ENCODE assay signal across 8 mouse cellular contexts in genomic region chr3:51407870-51408560, GRCm38 (mm10). TPM values are rescaled to one million over a fixed set of nuclear protein-coding genes. Genes with fewer than 3 reads are reported as not detected.
DNase-seq lines count a peak whose midpoint lies in the region; ATAC-seq and TF ChIP-seq lines count a peak whose summit lies in the region.

No protein-coding gene starts in this region.

- H3K4me3 ChIP-seq in lung, embryonic 16.5 days (ENCODE audit: low read length): peak overlapping the region; percentile 98
- H3K4me3 ChIP-seq in forebrain, embryonic 14.5 days (ENCODE audit: low read depth, low read length): peak overlapping the region; percentile 50
- H3K4me3 ChIP-seq in limb, embryonic 14.5 days (replicated peaks; ENCODE audit: low read length): peak overlapping the region; percentile 76
- peak overlapping the region; percentile 86 for H3K4me3 ChIP-seq in neural tube, embryonic 13.5 days

- H3K27ac ChIP-seq in lung, embryonic 16.5 days (ENCODE audit: low read length): peak overlapping the region; percentile 93
- peak overlapping the region; percentile 89 for H3K27ac ChIP-seq in forebrain, embryonic 14.5 days (ENCODE audit: low read depth, low read length)
- peak overlapping the region; percentile 94 for H3K27ac ChIP-seq in limb, embryonic 14.5 days (replicated peaks; ENCODE audit: low read depth, low read length)
- peak overlapping the region; percentile 97 for H3K27ac ChIP-seq in neural tube, embryonic 13.5 days (replicated peaks)

- 17% methylated on average over 20 of the region's 20 CpGs for WGBS in lung, embryonic 16.5 days
- WGBS in forebrain, embryonic 14.5 days: 20% methylated on average over 20 of the region's 20 CpGs
- WGBS in limb, embryonic 14.5 days: 20% methylated on average over 20 of the region's 20 CpGs
- 15% methylated on average over 20 of the region's 20 CpGs for whole genome bisulfite sequencing in neural tube, embryonic 13.5 days

- H3K9ac ChIP-seq in lung, embryonic 16.5 days (ENCODE audit: low read length): peak overlapping the region; percentile 97
- H3K9ac ChIP-seq in forebrain, embryonic 14.5 days (ENCODE audit: low read length): peak overlapping the region; percentile 76
- H3K9ac ChIP-seq in limb, embryonic 14.5 days (ENCODE audit: low read depth, low read length, severe bottlenecking): peak overlapping the region; percentile 90
- H3K9ac ChIP-seq in neural tube, embryonic 13.5 days: peak overlapping the region; percentile 92

- no peak for ATAC-seq in lung, embryonic 16.5 days (ENCODE audit: low read depth)
- peak; percentile 37 for ATAC-seq in forebrain, embryonic 14.5 days
- ATAC-seq in limb, embryonic 14.5 days (ENCODE audit: low FRiP score, low read depth): peak; percentile 16; the same call in 1 of the 2 replicates
- ATAC-seq in neural tube, embryonic 13.5 days (ENCODE audit: low read depth): peak; percentile 40; the same call in 1 of the 2 replicates

- no peaks in the 10 kb centered on the region for H3K27me3 ChIP-seq in lung, embryonic 16.5 days (ENCODE audit: control insufficient read depth, insufficient read depth, low read depth, low read length)
- no peaks in the 10 kb centered on the region for H3K27me3 ChIP-seq in forebrain, embryonic 14.5 days (replicated peaks; ENCODE audit: control insufficient read depth, insufficient read depth, low read length)
- no peaks in the 10 kb centered on the region for H3K27me3 ChIP-seq in limb, embryonic 14.5 days (ENCODE audit: control insufficient read depth, insufficient read depth, low read length)
- no peaks in the 10 kb centered on the region for H3K27me3 ChIP-seq in neural tube, embryonic 13.5 days

- no peak for TF ChIP-seq POLR2A in limb, embryonic 14.5 days (IDR thresholded peaks at IDR 0.05; ENCODE audit: borderline replicate concordance, extremely low read depth, insufficient read depth, insufficient read length)

- H3K36me3 ChIP-seq in lung, embryonic 16.5 days (ENCODE audit: control insufficient read depth, insufficient read depth, low read length): peaks cover 13% of the 10 kb centered on the region
- peaks cover 27% of the 10 kb centered on the region for H3K36me3 ChIP-seq in forebrain, embryonic 14.5 days (ENCODE audit: control insufficient read depth, insufficient read depth, low read length)
- H3K36me3 ChIP-seq in limb, embryonic 14.5 days (ENCODE audit: control insufficient read depth, insufficient read depth, low read length): peaks cover 23% of the 10 kb centered on the region
- peaks cover 35% of the 10 kb centered on the region for H3K36me3 ChIP-seq in neural tube, embryonic 13.5 days

- DNase-seq in adrenal gland, adult 2 months: peak; percentile 52
- DNase-seq in adrenal gland, adult 8-10 months: no peak
- DNase-seq in lung, postnatal 25 days (ENCODE audit: low spot score): no peak
- DNase-seq in forebrain, embryonic 14.5 days (ENCODE audit: low spot score): peak; percentile 21
- DNase-seq in limb, embryonic 14.5 days (ENCODE audit: low spot score): no peak
- DNase-seq in layer of hippocampus, postnatal 14 days (ENCODE audit: low spot score in 2 of 2): no peak

- H3K4me2 ChIP-seq in lung, embryonic 16.5 days (ENCODE audit: low read depth, low read length): peak overlapping the region; percentile 79
- H3K4me2 ChIP-seq in forebrain, embryonic 14.5 days (ENCODE audit: low read length): peak overlapping the region; percentile 60
- H3K4me2 ChIP-seq in limb, embryonic 14.5 days (replicated peaks; ENCODE audit: low read depth, low read length, severe bottlenecking): peak overlapping the region; percentile 75
- H3K4me2 ChIP-seq in neural tube, embryonic 13.5 days: peak overlapping the region; percentile 70

- H3K9me3 ChIP-seq in lung, embryonic 16.5 days (ENCODE audit: control insufficient read depth, low read length): no peaks in the 10 kb centered on the region
- H3K9me3 ChIP-seq in forebrain, embryonic 14.5 days (replicated peaks; ENCODE audit: control insufficient read depth, low read length): no peaks in the 10 kb centered on the region
- no peaks in the 10 kb centered on the region for H3K9me3 ChIP-seq in limb, embryonic 14.5 days (ENCODE audit: control insufficient read depth, low read length)
- H3K9me3 ChIP-seq in neural tube, embryonic 13.5 days: no peaks in the 10 kb centered on the region

- peaks cover 10% of the 10 kb centered on the region for H3K4me1 ChIP-seq in lung, embryonic 16.5 days (replicated peaks; ENCODE audit: control insufficient read depth, insufficient read depth, low read length)
- peaks cover 5% of the 10 kb centered on the region; the same call in 1 of the 2 replicates for H3K4me1 ChIP-seq in forebrain, embryonic 14.5 days (ENCODE audit: control insufficient read depth, insufficient read depth, low read length)
- peaks cover 7% of the 10 kb centered on the region for H3K4me1 ChIP-seq in limb, embryonic 14.5 days (ENCODE audit: control insufficient read depth, insufficient read depth, low read length)
- H3K4me1 ChIP-seq in neural tube, embryonic 13.5 days (replicated peaks): peaks cover 16% of the 10 kb centered on the region

RNA-seq across cellular contexts. Expression of gene Ndufc1, which starts 0.8 kb away (rescaled TPM):
- 100 to 1,000 TPM; 705 to 794 TPM for total RNA-seq in adrenal gland, adult 2 months (2021)
- polyA plus RNA-seq in adrenal gland, adult 2 months (2012; rRNA removed): 237 and 341 TPM in 2 replicates
- 100 to 1,000 TPM; 425 to 852 (median 611) TPM for total RNA-seq in adrenal gland, adult 8-10 months (2022)
- 677 and 741 TPM in 2 replicates for polyA plus RNA-seq in lung, embryonic 16.5 days (2015; fragmentation: Nextera tagmentation; extraction: Ambion mirVana)
- 715 and 875 TPM in 2 replicates for polyA plus RNA-seq in forebrain, embryonic 14.5 days (2014; fragmentation: Nextera tagmentation; extraction: Ambion mirVana)
- 249 and 276 TPM in 2 replicates for polyA plus RNA-seq in limb, embryonic 14.5 days (2012; rRNA removed)
- 624 and 640 TPM in 2 replicates for polyA plus RNA-seq in limb, embryonic 14.5 days (2014; fragmentation: Nextera tagmentation; extraction: Ambion mirVana)
- polyA plus RNA-seq in neural tube, embryonic 13.5 days (2015; fragmentation: Nextera tagmentation; extraction: Ambion mirVana): 833 and 860 TPM in 2 replicates
- total RNA-seq in layer of hippocampus, postnatal 14 days (2021): 100 to 1,000 TPM; 357 to 360 TPM

RNA-seq across cellular contexts. Expression of gene Naa15, which starts 6.9 kb away (rescaled TPM):
- total RNA-seq in adrenal gland, adult 2 months (2021): 10 to 100 TPM; 39.5 to 63.8 TPM
- 0.46 and 0.59 TPM in 2 replicates for polyA plus RNA-seq in adrenal gland, adult 2 months (2012; rRNA removed)
- total RNA-seq in adrenal gland, adult 8-10 months (2022): 10 to 100 TPM; 53.1 to 65.3 (median 59.3) TPM
- 30.0 and 32.2 TPM in 2 replicates for polyA plus RNA-seq in lung, embryonic 16.5 days (2015; fragmentation: Nextera tagmentation; extraction: Ambion mirVana)
- 26.6 and 37.4 TPM in 2 replicates for polyA plus RNA-seq in forebrain, embryonic 14.5 days (2014; fragmentation: Nextera tagmentation; extraction: Ambion mirVana)
- 22.4 and 26.9 TPM in 2 replicates for polyA plus RNA-seq in limb, embryonic 14.5 days (2012; rRNA removed)
- polyA plus RNA-seq in limb, embryonic 14.5 days (2014; fragmentation: Nextera tagmentation; extraction: Ambion mirVana): 37.4 and 37.8 TPM in 2 replicates
- polyA plus RNA-seq in neural tube, embryonic 13.5 days (2015; fragmentation: Nextera tagmentation; extraction: Ambion mirVana): 49.8 and 54.2 TPM in 2 replicates
- total RNA-seq in layer of hippocampus, postnatal 14 days (2021): 10 to 100 TPM; 41.8 to 46.9 TPM

RNA-seq across cellular contexts. Expression of gene Mgarp, which starts 11.5 kb away (rescaled TPM):
- total RNA-seq in adrenal gland, adult 2 months (2021): 1,000 to 10,000 TPM in 1 of 2 experiments, 100 to 1,000 TPM in 1; 689 to 1,037 TPM
- 297 and 312 TPM in 2 replicates for polyA plus RNA-seq in adrenal gland, adult 2 months (2012; rRNA removed)
- total RNA-seq in adrenal gland, adult 8-10 months (2022): 1,000 to 10,000 TPM in 3 of 4 experiments, 100 to 1,000 TPM in 1; 688 to 1,713 (median 1,219) TPM
- polyA plus RNA-seq in lung, embryonic 16.5 days (2015; fragmentation: Nextera tagmentation; extraction: Ambion mirVana): 1.2 and 1.9 TPM in 2 replicates
- polyA plus RNA-seq in forebrain, embryonic 14.5 days (2014; fragmentation: Nextera tagmentation; extraction: Ambion mirVana): 0.56 and 0.77 TPM in 2 replicates
- 3.1 TPM in 2 replicates for polyA plus RNA-seq in limb, embryonic 14.5 days (2012; rRNA removed)
- polyA plus RNA-seq in limb, embryonic 14.5 days (2014; fragmentation: Nextera tagmentation; extraction: Ambion mirVana): 4.0 and 4.9 TPM in 2 replicates
- 0.28 and 1.7 TPM in 2 replicates for polyA plus RNA-seq in neural tube, embryonic 13.5 days (2015; fragmentation: Nextera tagmentation; extraction: Ambion mirVana)
- not detected for total RNA-seq in layer of hippocampus, postnatal 14 days (2021)

Comparison
In these comparisons a context has a peak if more than half of its experiments do, and no peak if none do; other contexts are left out.
1. DNase-seq: peak in adrenal gland, adult 2 months (single experiment) and forebrain, embryonic 14.5 days (single experiment); none in adrenal gland, adult 8-10 months (single experiment), lung, postnatal 25 days (single experiment), limb, embryonic 14.5 days (single experiment) and layer of hippocampus, postnatal 14 days (0 of 2).
2. RNA of gene Naa15, which starts 6.9 kb away (polyA plus RNA-seq): 49.8 to 54.2 TPM in neural tube, embryonic 13.5 days, 22.4 to 37.8 TPM in limb, embryonic 14.5 days, 30.0 to 32.2 TPM in lung, embryonic 16.5 days and 26.6 to 37.4 TPM in forebrain, embryonic 14.5 days; 0.46 to 0.59 TPM in adrenal gland, adult 2 months; every median in the first group is over 10 times any median in the second.
3. RNA of gene Mgarp, which starts 11.5 kb away (polyA plus RNA-seq): 297 to 312 TPM in adrenal gland, adult 2 months; 3.1 to 4.9 TPM in limb, embryonic 14.5 days, 1.2 to 1.9 TPM in lung, embryonic 16.5 days, 0.56 to 0.77 TPM in forebrain, embryonic 14.5 days and 0.28 to 1.7 TPM in neural tube, embryonic 13.5 days; every median in the first group is over 10 times any median in the second.
4. Peak in every context shown above with its lines, with median percentiles within 50 percentile points of each other: H3K27ac ChIP-seq, H3K4me2 ChIP-seq, H3K4me3 ChIP-seq and H3K9ac ChIP-seq.